Mouse (Mus musculus) embryonic facial prominence, embryonic 13.5 days (tissue): ENCODE measurements around the gene Med22. TPM values are rescaled to one million over a fixed set of nuclear protein-coding genes. Genes with fewer than 3 reads are reported as not detected.
A peak's percentile ranks its signal among the peaks of the same experiment; 100 is the strongest.
"Not testable (repeated sequence)": the region's sequence is repeated elsewhere in the genome, so short reads cannot be mapped to it uniquely, and the experiment has no call there.

ENCODE experiments used
- ATAC-seq: fragments of 200-750 bp; cut with Nextera tagmentation; 2 replicates; pipeline ENCODE4 v1.8.0; 2017; ENCODE audit warnings: low read depth; ENCODE audit not compliant: insufficient number of reproducible peaks, insufficient read depth, low FRiP score, low TSS enrichment
- H3K27ac ChIP-seq: fragments of 300-500 bp; sonication (generic); 2 replicates; pipeline ENCODE4 v1.5.1; 2015; ENCODE audit warnings: moderate library complexity, mild to moderate bottlenecking, inconsistent platforms
- H3K27me3 ChIP-seq: fragments of 300-500 bp; sonication (generic); 2 replicates; pipeline ENCODE4 v1.6.1; 2015; ENCODE audit warnings: mild to moderate bottlenecking, inconsistent platforms
- H3K36me3 ChIP-seq: fragments of 300-500 bp; sonication (generic); 2 replicates; pipeline ENCODE4 v1.6.1; 2015; ENCODE audit warnings: mild to moderate bottlenecking, inconsistent platforms
- H3K4me1 ChIP-seq: fragments of 300-500 bp; sonication (generic); 2 replicates; pipeline ENCODE4 v1.6.1; 2015; ENCODE audit warnings: inconsistent platforms
- H3K4me2 ChIP-seq: fragments of 300-500 bp; sonication (generic); 2 replicates; pipeline ENCODE4 v1.6.1; 2015; ENCODE audit warnings: moderate library complexity, mild to moderate bottlenecking, inconsistent platforms
- H3K4me3 ChIP-seq: fragments of 300-500 bp; sonication (generic); 2 replicates; pipeline ENCODE4 v1.5.1; 2015; ENCODE audit warnings: mild to moderate bottlenecking, inconsistent platforms
- H3K9ac ChIP-seq: fragments of 300-500 bp; sonication (generic); 2 replicates; pipeline ENCODE4 v1.6.1; 2015; ENCODE audit warnings: mild to moderate bottlenecking, inconsistent platforms
- H3K9me3 ChIP-seq: fragments of 300-500 bp; sonication (generic); 2 replicates; pipeline ENCODE4 v1.6.1; 2016; ENCODE audit warnings: inconsistent platforms
- WGBS: fragments of 180-500 bp; shearing (Covaris S2); methylation state at CpG from one replicate; pipeline ENCODE4 v1.1.7; 2015; ENCODE audit warnings: mixed read lengths; 5-methylcytosine and 5-hydroxymethylcytosine counted together
- polyA plus RNA-seq: library from polyadenylated mRNA; unstranded; fragments of >200 nt; fragmentation: Nextera tagmentation; extraction: Ambion mirVana; gene quantifications from 2 replicates; pipeline ENCODE4 v1.2.1, GENCODE M21; 2015

The Med22 gene
- polyA plus RNA-seq, 1 experiment from 2014 or later, result 55.1 TPM

- H3K9ac ChIP-seq, result peak within 1 kb of the TSS; percentile 85
- H3K27ac ChIP-seq, result peak within 1 kb of the TSS; percentile 91
- peaks cover 59% of the 10 kb centered on the region for H3K36me3 ChIP-seq
- H3K4me3 ChIP-seq, result peak within 1 kb of the TSS; percentile 82
- H3K4me2 ChIP-seq, result peak within 1 kb of the TSS; percentile 84
- H3K9me3 ChIP-seq, result no peaks in the 10 kb centered on the region
- WGBS, result under 1% methylated on average over 41 of the region's 41 CpGs
- H3K4me1 ChIP-seq, result peaks cover 21% of the 10 kb centered on the region
- no peaks in the 10 kb centered on the region for H3K27me3 ChIP-seq
- peak; percentile 88 for ATAC-seq
Measured at GRCm38 (mm10) chr2:26902467-26903220, 7.8 kb downstream of the Med22 start, which contains the start of gene Surf6. Gene Surf6, minus strand, starts transcription at chr2:26902879.

- Histone ChIP-seq H3K9ac (peak overlapping the region; percentile 85), H3K4me2 (peak overlapping the region; percentile 84), H3K27me3 (no peaks in the 10 kb centered on the region), H3K27ac (peak overlapping the region; percentile 91; the same call in 1 of the 2 replicates), H3K36me3 (peaks cover 59% of the 10 kb centered on the region), H3K9me3 (no peaks in the 10 kb centered on the region), H3K4me3 (peak overlapping the region; percentile 82), H3K4me1 (peaks cover 20% of the 10 kb centered on the region)
- WGBS, result 10% methylated on average over 7 of the region's 7 CpGs
- no peak for ATAC-seq
Measured at GRCm38 (mm10) chr2:26901834-26902400, 8.6 kb downstream of the Med22 start.

GRCm38 (mm10) chr2:26900731-26901130 is 9.7 kb downstream of the Med22 start:
- Histone ChIP-seq H3K27me3 (no peaks in the 10 kb centered on the region), H3K36me3 (peaks cover 59% of the 10 kb centered on the region), H3K4me1 (peaks cover 20% of the 10 kb centered on the region), H3K27ac (no peak overlapping the region), H3K4me3 (no peak overlapping the region), H3K9me3 (no peaks in the 10 kb centered on the region), H3K9ac (no peak overlapping the region), H3K4me2 (no peak overlapping the region)
- no peak for ATAC-seq
- WGBS, result 60% methylated on average over 1 of the region's 1 CpGs

- H3K4me3 ChIP-seq, result no peak overlapping the region
- no peak for ATAC-seq
- no peak overlapping the region for H3K27ac ChIP-seq
- no peaks in the 10 kb centered on the region for H3K27me3 ChIP-seq
- 90% methylated on average over 4 of the region's 4 CpGs for WGBS
- no peak overlapping the region for H3K9ac ChIP-seq
- no peaks in the 10 kb centered on the region for H3K4me1 ChIP-seq
- peaks cover 89% of the 10 kb centered on the region for H3K36me3 ChIP-seq
- H3K9me3 ChIP-seq, result no peaks in the 10 kb centered on the region
- no peak overlapping the region for H3K4me2 ChIP-seq
Measured at GRCm38 (mm10) chr2:26895898-26896297, 14.6 kb downstream of the Med22 start.

GRCm38 (mm10) chr2:26886170-26886569 is 24.3 kb downstream of the Med22 start:
- H3K9me3 ChIP-seq, H3K4me3 ChIP-seq, H3K9ac ChIP-seq, H3K27ac ChIP-seq, H3K27me3 ChIP-seq, ATAC-seq, H3K4me1 ChIP-seq, H3K4me2 ChIP-seq: not testable (repeated sequence)
- H3K36me3 ChIP-seq, result peaks cover 37% of the 10 kb centered on the region
- WGBS, result 64% methylated on average over 4 of the region's 4 CpGs

GRCm38 (mm10) chr2:26885541-26885940 is 24.9 kb downstream of the Med22 start:
- H3K4me1 ChIP-seq, ATAC-seq, H3K27ac ChIP-seq, H3K4me3 ChIP-seq, H3K4me2 ChIP-seq, H3K9ac ChIP-seq, H3K27me3 ChIP-seq, H3K9me3 ChIP-seq: not testable (repeated sequence)
- H3K36me3 ChIP-seq, result peaks cover 31% of the 10 kb centered on the region
- WGBS, result 81% methylated on average over 2 of the region's 2 CpGs

GRCm38 (mm10) chr2:26878571-26878970 is 31.9 kb downstream of the Med22 start:
- H3K36me3 ChIP-seq, result no peaks in the 10 kb centered on the region

GRCm38 (mm10) chr2:26870666-26871065 is 39.8 kb downstream of the Med22 start:
- no peak overlapping the region for H3K4me3 ChIP-seq
- H3K27ac ChIP-seq, result no peak overlapping the region
- no peak overlapping the region for H3K9ac ChIP-seq
- WGBS, result 63% methylated on average over 6 of the region's 6 CpGs
- H3K36me3 ChIP-seq, result no peaks in the 10 kb centered on the region
- ATAC-seq, result no peak
- H3K9me3 ChIP-seq, result no peaks in the 10 kb centered on the region
- H3K27me3 ChIP-seq, result no peaks in the 10 kb centered on the region
- no peak overlapping the region for H3K4me2 ChIP-seq
- H3K4me1 ChIP-seq, result no peaks in the 10 kb centered on the region

More at GRCm38 (mm10) chr2:26878571-26878970, 31.9 kb downstream of the Med22 start:
- Histone ChIP-seq H3K27me3 (no peaks in the 10 kb centered on the region), H3K4me2 (no peak overlapping the region), H3K9me3 (no peaks in the 10 kb centered on the region; the same call in 1 of the 2 replicates), H3K27ac (no peak overlapping the region), H3K9ac (no peak overlapping the region), H3K4me3 (no peak overlapping the region), H3K4me1 (no peaks in the 10 kb centered on the region)
- no peak for ATAC-seq

GRCm38 (mm10) chr2:26864879-26865278 is 45.6 kb downstream of the Med22 start, which contains the start of gene Abo:
Gene Abo, minus strand, starts transcription at chr2:26864979.
- Histone ChIP-seq H3K4me2 (no peak within 1 kb of the TSS), H3K9me3 (no peaks in the 10 kb centered on the region), H3K4me1 (no peaks in the 10 kb centered on the region), H3K9ac (0 out of 2 replicates have a peak within 1 kb of the TSS, but pooled peaks have one; percentile 32), H3K27ac (no peak within 1 kb of the TSS), H3K36me3 (no peaks in the 10 kb centered on the region), H3K4me3 (no peak within 1 kb of the TSS), H3K27me3 (0 out of 2 replicates have a peak, but pooled peaks cover 2% of the 10 kb centered on the region)
- no peak for ATAC-seq
- WGBS, result 70% methylated on average over 3 of the region's 3 CpGs

- no peak overlapping the region for H3K27ac ChIP-seq
- no peak overlapping the region for H3K4me3 ChIP-seq
- no peaks in the 10 kb centered on the region for H3K9me3 ChIP-seq
- H3K4me1 ChIP-seq, result no peaks in the 10 kb centered on the region
- H3K4me2 ChIP-seq, result no peak overlapping the region
- 0 out of 2 replicates have a peak, but pooled peaks cover 2% of the 10 kb centered on the region for H3K27me3 ChIP-seq
- no peak overlapping the region for H3K9ac ChIP-seq
- H3K36me3 ChIP-seq, result no peaks in the 10 kb centered on the region
- WGBS, result 74% methylated on average over 3 of the region's 3 CpGs
- ATAC-seq, result no peak
Measured at GRCm38 (mm10) chr2:26862856-26863255, 47.6 kb downstream of the Med22 start.
